Mouse (Mus musculus): ENCODE results near the gene Ndufa4l2.

DNA sequence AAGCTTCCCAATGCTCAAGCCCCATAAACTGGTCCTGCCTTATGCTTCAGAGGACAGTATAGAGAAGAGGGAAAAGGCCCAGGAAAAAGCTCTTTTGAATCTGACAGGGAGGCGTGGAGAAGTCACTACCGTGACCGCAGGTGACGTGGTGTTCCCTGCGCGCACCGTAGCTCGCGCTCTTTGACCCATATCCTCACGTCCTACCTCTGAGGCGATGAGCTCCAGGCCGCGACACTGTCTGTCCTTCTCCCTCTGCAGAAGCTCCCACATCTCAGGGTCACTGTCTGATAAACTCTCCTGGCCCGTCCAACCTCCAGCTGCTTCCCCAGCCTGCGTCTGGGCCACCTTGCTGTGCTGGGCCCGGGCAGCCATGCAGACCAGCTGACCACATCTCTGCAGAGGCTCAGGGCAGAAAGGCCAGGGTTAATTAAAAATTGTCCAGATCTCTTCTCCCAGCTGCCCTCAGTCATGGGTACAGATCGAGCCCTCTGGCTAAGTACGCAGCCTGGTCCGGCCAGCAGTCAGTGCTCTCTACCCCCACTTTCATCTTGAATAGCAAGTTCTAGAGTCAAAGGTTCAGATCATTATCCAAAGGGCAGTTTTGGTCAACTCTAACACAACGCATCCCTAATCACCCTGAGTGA lies 6.1 kb downstream of the Ndufa4l2 start:
- no peak for TF ChIP-seq CTCF (IDR thresholded peaks at IDR 0.05; ENCODE audit: low read depth)
- no peak for TF ChIP-seq EP300 (IDR thresholded peaks at IDR 0.05; ENCODE audit: low read depth)

Data from liver, postnatal 0 days (tissue).